Mouse (Mus musculus): ENCODE measurements around the gene Naa60.

GRCm38 (mm10) chr16:3907471-3907870 is 35.3 kb downstream of the Naa60 start:
- no peak for TF ChIP-seq CTCF (IDR thresholded peaks at IDR 0.05; ENCODE audit: control insufficient read depth, insufficient read depth, insufficient read length)
- no peak for TF ChIP-seq MAX (IDR thresholded peaks at IDR 0.05)
- TF ChIP-seq USF1 (IDR thresholded peaks at IDR 0.05; ENCODE audit: low read depth) = no peak
- TF ChIP-seq MYOG (IDR thresholded peaks at IDR 0.05; ENCODE audit: control insufficient read depth, extremely low read depth, insufficient read length) = no peak
- no peak for TF ChIP-seq MYOD1 (IDR thresholded peaks at IDR 0.05; ENCODE audit: control insufficient read depth, insufficient read length, low read depth)
- TF ChIP-seq CEBPB (IDR thresholded peaks at IDR 0.05; ENCODE audit: low read depth) = no peak
